Mouse (Mus musculus) adrenal gland, postnatal 4 days (tissue): ENCODE data around the gene Plcl2. TPM values are rescaled to one million over a fixed set of nuclear protein-coding genes. Genes with fewer than 3 reads are reported as not detected.

Experiments
- DNase-seq, 2 experiments: peaks; one replicate each; pipeline ENCODE4 v3.0.0; 2021 to 2022; ENCODE audit warnings: low spot score in 2 of 2, mixed read lengths in 2 of 2
- total RNA-seq, 2 experiments: library from RNA; stranded (reverse); gene quantifications; 2 replicates each; pipeline ENCODE4 v1.2.3; 2021

The Plcl2 gene
- total RNA-seq, 2 experiments from 2014 or later: 72.9 to 74.2 TPM

DNA sequence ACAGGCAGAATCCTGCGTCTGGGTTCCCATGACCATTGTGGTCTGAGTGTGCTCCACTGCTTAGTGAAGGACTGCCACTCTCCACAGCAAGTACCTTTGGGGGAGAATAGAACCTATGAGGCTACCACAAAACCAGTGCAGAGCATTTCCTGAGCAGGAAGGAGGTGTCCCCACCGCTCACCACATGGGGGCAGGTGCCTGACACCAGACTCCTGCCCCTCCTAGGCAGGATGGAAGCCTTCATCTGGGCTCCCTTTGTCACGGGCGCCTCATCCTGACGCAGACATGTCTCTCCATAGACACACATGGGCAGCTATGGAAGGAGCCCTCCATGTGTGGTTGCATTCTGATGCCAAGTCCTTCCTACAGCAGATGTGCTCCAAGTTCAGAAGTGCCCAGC is 222.7 kb downstream of the Plcl2 start:
- no peak for DNase-seq

DNA sequence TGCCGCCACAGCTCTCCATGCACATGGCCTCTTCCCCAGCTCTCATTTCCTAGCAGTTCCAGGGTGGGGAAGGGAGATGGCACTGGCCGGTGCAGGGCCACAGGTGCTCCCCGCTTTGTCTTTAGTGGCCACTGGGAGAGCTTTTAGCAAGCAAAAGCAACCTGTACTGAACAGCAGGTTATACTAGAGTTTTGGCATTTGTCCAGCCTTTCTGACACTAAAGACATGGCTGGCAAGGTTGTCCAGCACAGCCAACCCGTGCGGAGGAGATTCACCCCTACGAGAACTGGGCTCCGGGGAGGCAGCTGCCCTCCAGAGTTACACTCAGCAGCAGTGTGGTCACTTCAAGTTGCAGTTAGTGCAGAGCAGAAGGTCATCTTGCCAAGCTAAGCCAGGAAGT is 224.2 kb downstream of the Plcl2 start:
- no peak for DNase-seq

DNA sequence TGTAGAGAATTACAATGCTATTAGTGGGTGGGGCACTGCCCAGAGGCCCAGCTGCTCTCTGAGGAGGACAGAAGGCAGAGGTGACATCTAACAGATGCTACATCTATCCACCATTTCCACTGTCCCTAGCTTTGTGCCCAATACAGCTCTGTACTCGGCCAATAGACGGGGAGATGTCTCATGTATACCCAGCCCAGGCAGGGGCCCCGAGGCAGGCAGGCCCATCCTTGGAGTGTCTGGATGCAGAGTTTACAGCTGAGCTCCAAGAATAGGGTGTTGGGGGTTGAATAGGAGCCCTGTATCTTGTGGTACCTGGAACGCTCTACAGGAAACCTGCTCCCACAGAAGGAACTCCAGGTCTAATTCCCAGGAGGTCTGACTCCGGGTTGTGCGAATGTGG is 225.6 kb downstream of the Plcl2 start:
- DNase-seq: no peak

DNA sequence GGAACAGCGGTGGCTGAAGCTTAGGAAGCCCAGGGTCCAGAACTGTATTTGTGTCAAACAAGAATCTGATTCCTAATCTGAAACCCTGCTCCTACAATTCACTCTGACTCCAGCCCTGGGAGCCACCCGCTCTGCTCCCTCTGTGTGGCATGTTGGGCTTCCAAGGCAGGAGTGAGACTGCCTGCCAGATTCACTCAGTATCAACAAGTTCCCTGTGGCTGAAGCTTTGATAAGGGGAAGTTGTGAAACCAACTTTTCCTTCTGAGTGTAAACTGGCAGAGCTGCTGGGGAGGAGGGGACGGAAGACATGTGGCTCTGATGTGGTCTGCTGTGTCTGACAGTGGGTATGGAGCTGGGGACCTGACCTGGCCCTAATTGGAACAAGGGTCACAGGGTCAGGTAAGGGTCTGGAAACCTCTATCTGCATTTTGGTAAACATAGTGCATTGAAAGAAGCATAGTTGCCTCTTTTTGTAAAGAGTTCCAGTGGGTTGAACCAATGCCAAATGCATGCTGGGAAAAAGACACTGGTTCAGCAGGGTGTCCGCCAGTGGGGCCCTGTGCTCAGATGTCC is 226.3 kb downstream of the Plcl2 start:
- no peak for DNase-seq

DNA sequence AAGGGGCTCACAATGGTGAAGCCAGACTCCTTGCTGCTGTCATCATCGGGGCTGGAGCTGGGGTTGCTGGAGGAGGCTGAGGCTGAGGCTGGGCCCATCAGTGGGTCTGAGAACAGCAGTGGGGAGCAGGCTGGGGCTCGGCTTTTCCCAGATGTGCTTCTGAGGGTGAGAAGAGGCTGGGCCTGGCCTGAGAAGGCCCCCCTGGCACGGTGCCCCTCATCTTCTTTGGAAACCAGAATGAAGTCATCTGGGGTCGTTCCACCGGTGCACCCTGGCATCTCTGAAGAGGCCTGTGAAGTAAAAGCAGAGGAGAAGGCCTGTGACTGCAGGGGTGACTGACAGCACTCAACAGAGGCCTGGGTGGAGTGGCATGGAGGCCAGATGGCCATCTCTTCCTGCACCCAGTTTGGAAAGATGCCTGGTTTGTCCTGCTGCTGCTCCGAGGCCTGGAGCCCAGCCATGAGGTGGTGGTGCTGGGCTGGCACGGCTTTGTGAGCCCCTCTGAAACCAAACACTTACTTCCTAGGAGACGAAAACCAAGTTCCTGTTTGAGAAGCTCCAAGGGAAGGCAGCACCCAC is 226.8 kb downstream of the Plcl2 start:
- no peak for DNase-seq

DNA sequence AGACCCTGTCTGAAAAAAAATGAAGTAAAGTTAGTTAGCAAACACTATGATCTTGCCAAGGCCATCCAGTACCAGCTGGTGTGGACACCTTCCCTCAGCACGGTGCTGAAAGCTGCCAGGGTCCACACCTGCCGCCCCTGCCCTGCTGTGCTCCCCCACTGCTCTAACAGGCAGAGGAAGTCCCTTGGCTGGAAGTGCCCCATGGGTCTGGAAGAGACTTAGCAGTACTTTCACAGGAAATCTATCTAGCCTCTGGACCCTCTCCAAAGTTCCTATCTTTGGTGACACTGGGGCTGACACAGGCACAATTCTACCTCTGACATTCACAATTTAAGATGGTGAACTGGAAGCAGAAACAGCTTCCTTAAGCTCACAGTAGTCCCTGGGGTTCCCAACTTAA is 227.9 kb downstream of the Plcl2 start:
- no peak for DNase-seq

Other genes with a start within 250 kb of the Plcl2 start
- gene Dazl, start 215.8 kb upstream of the Plcl2 start, total RNA-seq: under 1 TPM; 0.25 to 0.28 TPM